Mouse (Mus musculus): Measurements from ENCODE around the gene Suox. TPM values are rescaled to one million over a fixed set of nuclear protein-coding genes. Genes with fewer than 3 reads are reported as not detected.

Suox gene
- total and polyA plus RNA-seq, 3 experiments = 1.7 to 8.7 (median 8.1) TPM

DNA sequence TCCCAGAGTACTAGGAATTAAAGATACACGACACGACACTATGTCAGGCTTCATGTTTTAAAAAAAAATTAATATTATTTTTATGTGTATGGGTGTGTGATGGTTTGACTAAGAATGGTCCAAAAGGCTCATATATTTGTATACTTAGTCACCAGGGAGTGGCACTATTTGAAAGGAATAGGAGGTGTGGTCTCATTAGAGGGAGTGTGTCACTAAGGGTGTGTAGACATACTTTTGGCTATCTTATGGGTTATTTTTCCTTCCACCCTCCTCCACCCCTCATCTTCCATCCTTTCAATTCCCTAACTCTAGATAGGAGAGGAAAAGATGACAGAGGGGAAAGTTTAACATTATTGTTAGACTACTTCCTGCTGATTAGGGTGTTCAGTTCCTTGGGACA lies 8.1 kb downstream of the Suox start:
- TF ChIP-seq POLR2AphosphoS5 (IDR thresholded peaks at IDR 0.05; ENCODE audit: insufficient replicate concordance, low read depth, low read length) (no peak), GATA2 (IDR thresholded peaks at IDR 0.05; ENCODE audit: borderline replicate concordance, low read depth, low read length) (no peak), CTCF (IDR thresholded peaks at IDR 0.05; ENCODE audit: low read depth, low read length) (no peak), TAL1 (conservative IDR thresholded peaks at IDR 0.05; ENCODE audit: low read depth, low read length) (no peak), GATA1 (IDR thresholded peaks at IDR 0.05; ENCODE audit: borderline replicate concordance, low read length) (no peak)
- H3K4me1 ChIP-seq (ENCODE audit: insufficient read depth, low read depth, low read length) = peaks cover 44% of the 10 kb centered on the region
- peaks cover 7% of the 10 kb centered on the region for H3K36me3 ChIP-seq (replicated peaks)
- ATAC-seq (ENCODE audit: extremely low read depth, insufficient number of reproducible peaks, low FRiP score, poor library complexity, severe bottlenecking) (no peak), DNase-seq (ENCODE audit: low spot score) (no peak)
- H3K9me3 ChIP-seq (replicated peaks) = no peaks in the 10 kb centered on the region
- H3K27me3 ChIP-seq (ENCODE audit: insufficient read depth, low read length) = peaks cover 10% of the 10 kb centered on the region
- H3K4me3 ChIP-seq (ENCODE audit: low read depth, low read length) = no peak overlapping the region

DNA sequence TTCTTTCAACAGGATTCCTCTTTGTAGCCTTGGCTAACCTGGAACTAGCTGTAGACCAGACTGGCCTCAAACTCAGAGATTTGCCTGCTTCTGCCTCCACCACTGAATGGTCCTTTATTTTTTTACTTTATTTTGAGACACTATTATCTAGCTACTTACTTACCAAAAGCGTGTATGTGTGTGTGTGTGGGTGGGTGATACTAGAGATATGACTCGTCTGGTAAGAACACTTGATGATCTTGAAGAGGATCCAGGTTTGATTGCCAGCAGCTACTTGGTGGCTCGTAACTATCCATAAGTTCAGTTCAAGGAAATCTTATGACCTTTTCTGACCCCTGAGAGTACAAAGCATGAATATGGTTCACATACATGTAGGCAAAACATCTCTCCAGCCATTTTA lies 8.6 kb downstream of the Suox start:
- TF ChIP-seq GATA1 (IDR thresholded peaks at IDR 0.05; ENCODE audit: borderline replicate concordance, low read length) (no peak), TAL1 (conservative IDR thresholded peaks at IDR 0.05; ENCODE audit: low read depth, low read length) (no peak), POLR2AphosphoS5 (IDR thresholded peaks at IDR 0.05; ENCODE audit: insufficient replicate concordance, low read depth, low read length) (no peak), GATA2 (IDR thresholded peaks at IDR 0.05; ENCODE audit: borderline replicate concordance, low read depth, low read length) (no peak), CTCF (IDR thresholded peaks at IDR 0.05; ENCODE audit: low read depth, low read length) (no peak)
- no peak overlapping the region for H3K4me3 ChIP-seq (ENCODE audit: low read depth, low read length)
- H3K36me3 ChIP-seq (replicated peaks) = peaks cover 2% of the 10 kb centered on the region
- no peak for ATAC-seq (ENCODE audit: extremely low read depth, insufficient number of reproducible peaks, low FRiP score, poor library complexity, severe bottlenecking)
- no peaks in the 10 kb centered on the region for H3K9me3 ChIP-seq (replicated peaks)
- peaks cover 47% of the 10 kb centered on the region for H3K4me1 ChIP-seq (ENCODE audit: insufficient read depth, low read depth, low read length)
- no peak for DNase-seq (ENCODE audit: low spot score)
- H3K27me3 ChIP-seq (ENCODE audit: insufficient read depth, low read length) = peaks cover 14% of the 10 kb centered on the region

DNA sequence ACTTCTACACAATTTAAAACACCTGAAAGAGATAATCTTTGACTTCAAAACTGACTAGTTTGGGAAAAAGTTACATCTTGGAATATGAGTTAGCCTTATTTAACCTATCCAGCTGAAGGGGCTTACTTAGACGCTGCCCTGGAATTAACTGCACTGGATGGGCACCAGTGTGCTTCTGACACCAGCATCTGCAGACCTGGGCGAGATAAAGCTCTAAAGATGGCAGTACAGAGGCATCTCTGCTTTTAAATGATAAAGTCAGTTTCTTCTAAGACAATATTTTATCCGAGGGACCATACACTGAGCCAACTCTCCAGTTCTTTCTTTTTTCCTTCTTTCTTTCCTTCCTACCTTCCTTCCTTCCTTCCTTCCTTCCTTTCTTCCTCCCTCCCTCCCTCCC lies 9.1 kb downstream of the Suox start:
- peaks cover 47% of the 10 kb centered on the region for H3K4me1 ChIP-seq (ENCODE audit: insufficient read depth, low read depth, low read length)
- H3K9me3 ChIP-seq (replicated peaks) = no peaks in the 10 kb centered on the region
- H3K36me3 ChIP-seq (replicated peaks) = no peaks in the 10 kb centered on the region
- DNase-seq (ENCODE audit: low spot score) (no peak), ATAC-seq (ENCODE audit: extremely low read depth, insufficient number of reproducible peaks, low FRiP score, poor library complexity, severe bottlenecking) (no peak)
- peaks cover 14% of the 10 kb centered on the region for H3K27me3 ChIP-seq (ENCODE audit: insufficient read depth, low read length)
- TF ChIP-seq POLR2AphosphoS5 (IDR thresholded peaks at IDR 0.05; ENCODE audit: insufficient replicate concordance, low read depth, low read length) (no peak), CTCF (IDR thresholded peaks at IDR 0.05; ENCODE audit: low read depth, low read length) (no peak), GATA1 (IDR thresholded peaks at IDR 0.05; ENCODE audit: borderline replicate concordance, low read length) (no peak), GATA2 (IDR thresholded peaks at IDR 0.05; ENCODE audit: borderline replicate concordance, low read depth, low read length) (no peak), TAL1 (conservative IDR thresholded peaks at IDR 0.05; ENCODE audit: low read depth, low read length) (no peak)
- H3K4me3 ChIP-seq (ENCODE audit: low read depth, low read length) = no peak overlapping the region

- peak; percentile 34; the same call in 1 of the 2 replicates for ATAC-seq (ENCODE audit: extremely low read depth, insufficient number of reproducible peaks, low FRiP score, poor library complexity, severe bottlenecking)
- H3K9me3 ChIP-seq (replicated peaks) = no peaks in the 10 kb centered on the region
- no peak for TF ChIP-seq CTCF (IDR thresholded peaks at IDR 0.05; ENCODE audit: low read depth, low read length)
- TF ChIP-seq TAL1 (conservative IDR thresholded peaks at IDR 0.05; ENCODE audit: low read depth, low read length) = no peak
- no peak for TF ChIP-seq GATA2 (IDR thresholded peaks at IDR 0.05; ENCODE audit: borderline replicate concordance, low read depth, low read length)
- TF ChIP-seq GATA1 (IDR thresholded peaks at IDR 0.05; ENCODE audit: borderline replicate concordance, low read length) = no peak
- no peak for TF ChIP-seq POLR2AphosphoS5 (IDR thresholded peaks at IDR 0.05; ENCODE audit: insufficient replicate concordance, low read depth, low read length)
Observed at GRCm38 (mm10) chr10:128663441-128664220, 10.2 kb downstream of the Suox start.

GRCm38 (mm10) chr10:128662465-128662864 lies 11.4 kb downstream of the Suox start:
- TF ChIP-seq GATA1 (IDR thresholded peaks at IDR 0.05; ENCODE audit: borderline replicate concordance, low read length) = no peak
- TF ChIP-seq CTCF (IDR thresholded peaks at IDR 0.05; ENCODE audit: low read depth, low read length) = no peak
- H3K4me1 ChIP-seq (ENCODE audit: insufficient read depth, low read depth, low read length) = peaks cover 40% of the 10 kb centered on the region
- no peaks in the 10 kb centered on the region for H3K9me3 ChIP-seq (replicated peaks)
- DNase-seq (ENCODE audit: low spot score) = no peak
- H3K27me3 ChIP-seq (ENCODE audit: insufficient read depth, low read length) = peaks cover 20% of the 10 kb centered on the region
- ATAC-seq (ENCODE audit: extremely low read depth, insufficient number of reproducible peaks, low FRiP score, poor library complexity, severe bottlenecking) = no peak
- H3K4me3 ChIP-seq (ENCODE audit: low read depth, low read length) = no peak overlapping the region
- H3K36me3 ChIP-seq (replicated peaks) = no peaks in the 10 kb centered on the region

More at GRCm38 (mm10) chr10:128663441-128664220, 10.2 kb downstream of the Suox start:
- Histone ChIP-seq H3K4me1 (ENCODE audit: insufficient read depth, low read depth, low read length) (peaks cover 41% of the 10 kb centered on the region), H3K4me3 (ENCODE audit: low read depth, low read length) (peak overlapping the region; percentile 17; the same call in 1 of the 2 replicates), H3K27me3 (ENCODE audit: insufficient read depth, low read length) (peaks cover 19% of the 10 kb centered on the region), H3K36me3 (replicated peaks) (no peaks in the 10 kb centered on the region)
- no peak for DNase-seq (ENCODE audit: low spot score)

DNA sequence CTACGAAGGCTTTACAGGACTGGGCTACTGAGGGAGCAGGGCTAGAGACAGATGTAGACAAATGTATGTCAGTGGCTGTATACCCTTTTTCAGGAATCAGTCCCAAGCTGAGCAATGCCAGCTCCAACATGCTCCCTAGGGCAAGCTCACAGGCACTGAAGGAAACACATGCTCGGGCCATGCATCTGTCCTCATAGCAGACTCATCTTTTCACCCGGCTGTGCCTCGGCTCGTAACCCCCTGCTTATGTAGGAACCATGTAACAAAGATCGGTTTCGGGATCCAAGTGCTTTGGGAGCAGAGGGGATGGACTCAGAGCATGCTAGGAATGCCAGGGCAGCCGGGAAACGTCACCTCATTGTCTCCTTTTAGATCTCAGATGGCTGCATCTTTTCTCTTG lies 14.4 kb downstream of the Suox start:
- Histone ChIP-seq H3K9me3 (replicated peaks) (no peaks in the 10 kb centered on the region), H3K4me1 (ENCODE audit: insufficient read depth, low read depth, low read length) (peaks cover 42% of the 10 kb centered on the region), H3K27me3 (ENCODE audit: insufficient read depth, low read length) (peaks cover 31% of the 10 kb centered on the region), H3K36me3 (replicated peaks) (no peaks in the 10 kb centered on the region), H3K4me3 (ENCODE audit: low read depth, low read length) (no peak overlapping the region)
- ATAC-seq (ENCODE audit: extremely low read depth, insufficient number of reproducible peaks, low FRiP score, poor library complexity, severe bottlenecking) (no peak), DNase-seq (ENCODE audit: low spot score) (no peak)
- TF ChIP-seq GATA2 (IDR thresholded peaks at IDR 0.05; ENCODE audit: borderline replicate concordance, low read depth, low read length) = no peak
- no peak for TF ChIP-seq TAL1 (conservative IDR thresholded peaks at IDR 0.05; ENCODE audit: low read depth, low read length)
- TF ChIP-seq POLR2AphosphoS5 (IDR thresholded peaks at IDR 0.05; ENCODE audit: insufficient replicate concordance, low read depth, low read length) = no peak
- no peak for TF ChIP-seq CTCF (IDR thresholded peaks at IDR 0.05; ENCODE audit: low read depth, low read length)
- TF ChIP-seq GATA1 (IDR thresholded peaks at IDR 0.05; ENCODE audit: borderline replicate concordance, low read length) = no peak

All from G1E (cell line).